Mouse (Mus musculus) forebrain, embryonic 15.5 days (tissue): Measurements from ENCODE around the gene Adgrg3. TPM values are rescaled to one million over a fixed set of nuclear protein-coding genes. Genes with fewer than 3 reads are reported as not detected.

Source experiments
- ATAC-seq: fragments of 200-750 bp; cut with Nextera tagmentation; replicated peaks from 2 replicates; pipeline ENCODE4 v1.8.0; 2017; ENCODE audit warnings: mild to moderate bottlenecking, moderate TSS enrichment, moderate library complexity
- H3K27ac ChIP-seq: fragments of 300-500 bp; sonication (generic); replicated peaks from 2 replicates; pipeline ENCODE4 v1.5.1; 2015; ENCODE audit warnings: mild to moderate bottlenecking, inconsistent platforms
- H3K27me3 ChIP-seq: fragments of 300-500 bp; sonication (generic); 2 replicates; pipeline ENCODE4 v1.6.1; 2015; ENCODE audit warnings: inconsistent platforms
- H3K36me3 ChIP-seq: fragments of 300-500 bp; sonication (generic); 2 replicates; pipeline ENCODE4 v1.6.1; 2015; ENCODE audit warnings: mild to moderate bottlenecking, inconsistent platforms
- H3K4me1 ChIP-seq: fragments of 300-500 bp; sonication (generic); 2 replicates; pipeline ENCODE4 v1.6.1; 2015; ENCODE audit warnings: inconsistent platforms
- H3K4me2 ChIP-seq: fragments of 300-500 bp; sonication (generic); replicated peaks from 2 replicates; pipeline ENCODE4 v1.6.1; 2015; ENCODE audit warnings: mild to moderate bottlenecking, inconsistent platforms
- H3K4me3 ChIP-seq: fragments of 300-500 bp; sonication (generic); 2 replicates; pipeline ENCODE4 v1.5.1; 2015; ENCODE audit warnings: mild to moderate bottlenecking, inconsistent platforms
- H3K9ac ChIP-seq: fragments of 300-500 bp; sonication (generic); replicated peaks from 2 replicates; pipeline ENCODE4 v1.6.1; 2015; ENCODE audit warnings: mild to moderate bottlenecking, inconsistent platforms
- H3K9me3 ChIP-seq: fragments of 300-500 bp; sonication (generic); 2 replicates; pipeline ENCODE4 v1.6.1; 2016; ENCODE audit warnings: inconsistent platforms
- whole genome bisulfite sequencing: fragments of 180-500 bp; shearing (Covaris S2); methylation state at CpG from one replicate; pipeline ENCODE4 v1.1.7; 2015; ENCODE audit warnings: mixed read lengths; 5-methylcytosine and 5-hydroxymethylcytosine counted together
- polyA plus RNA-seq: library from polyadenylated mRNA; unstranded; fragments of >200 nt; fragmentation: Nextera tagmentation; extraction: Ambion mirVana; gene quantifications from 2 replicates; pipeline ENCODE4 v1.2.1, GENCODE M21; 2015

The Adgrg3 gene
- polyA plus RNA-seq, result 1.0 and 1.2 TPM in 2 replicates

- H3K27ac ChIP-seq, result no peak within 1 kb of the TSS
- H3K27me3 ChIP-seq, result no peaks in the 10 kb centered on the region
- H3K4me2 ChIP-seq, result no peak within 1 kb of the TSS
- H3K4me1 ChIP-seq, result no peaks in the 10 kb centered on the region
- H3K9ac ChIP-seq, result no peak within 1 kb of the TSS
- H3K4me3 ChIP-seq, result no peak within 1 kb of the TSS
- H3K36me3 ChIP-seq, result peaks cover 34% of the 10 kb centered on the region
- WGBS, result 83% methylated on average over 11 of the region's 11 CpGs
- no peaks in the 10 kb centered on the region for H3K9me3 ChIP-seq
- ATAC-seq, result no peak
Observed at GRCm38 (mm10) chr8:95017451-95017850, at the start of gene Adgrg3. Gene Adgrg3, plus strand, starts transcription at chr8:95017692.

DNA sequence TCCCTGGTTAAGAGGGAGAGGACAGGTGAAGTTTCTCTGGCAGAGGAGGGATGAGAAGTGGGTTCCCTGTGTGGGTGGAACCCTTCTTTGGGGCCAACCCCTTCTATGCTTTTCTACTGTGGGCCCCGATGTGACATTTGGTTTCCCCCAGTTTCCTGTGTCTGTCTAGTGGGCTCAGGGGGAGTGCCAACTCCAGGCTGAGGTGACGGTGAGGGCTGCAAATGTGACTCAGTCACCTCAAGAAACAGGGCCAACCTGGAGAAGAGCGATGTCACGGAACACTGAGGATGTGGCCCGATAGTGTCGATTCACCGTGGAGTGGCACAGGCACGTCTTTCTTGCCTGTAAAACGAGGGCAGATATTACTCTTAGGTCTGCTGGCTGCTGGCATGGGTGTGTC, 44.2 kb upstream of the Adgrg3 start:
- ATAC-seq, result no peak
- WGBS, result 94% methylated on average over 9 of the region's 9 CpGs
- no peak overlapping the region for H3K4me2 ChIP-seq
- no peak overlapping the region for H3K27ac ChIP-seq
- no peaks in the 10 kb centered on the region for H3K9me3 ChIP-seq
- no peaks in the 10 kb centered on the region for H3K27me3 ChIP-seq
- H3K4me3 ChIP-seq, result no peak overlapping the region
- no peaks in the 10 kb centered on the region for H3K36me3 ChIP-seq
- H3K9ac ChIP-seq, result no peak overlapping the region
- peaks cover 18% of the 10 kb centered on the region for H3K4me1 ChIP-seq

GRCm38 (mm10) chr8:94973786-94974185, 43.7 kb upstream of the Adgrg3 start:
- no peaks in the 10 kb centered on the region for H3K9me3 ChIP-seq
- no peaks in the 10 kb centered on the region for H3K36me3 ChIP-seq
- no peaks in the 10 kb centered on the region for H3K27me3 ChIP-seq
- H3K4me2 ChIP-seq, result no peak overlapping the region
- ATAC-seq, result no peak
- no peak overlapping the region for H3K4me3 ChIP-seq
- WGBS, result 88% methylated on average over 9 of the region's 9 CpGs
- peaks cover 23% of the 10 kb centered on the region for H3K4me1 ChIP-seq
- H3K9ac ChIP-seq, result no peak overlapping the region
- no peak overlapping the region for H3K27ac ChIP-seq

GRCm38 (mm10) chr8:94974467-94975165, 42.9 kb upstream of the Adgrg3 start, which contains the start of gene Adgrg1:
Gene Adgrg1, plus strand, starts transcription at chr8:94974751.
- peaks cover 25% of the 10 kb centered on the region for H3K4me1 ChIP-seq
- no peaks in the 10 kb centered on the region for H3K36me3 ChIP-seq
- H3K4me2 ChIP-seq, result no peak within 1 kb of the TSS
- no peak within 1 kb of the TSS for H3K9ac ChIP-seq
- 63% methylated on average over 7 of the region's 7 CpGs for WGBS
- no peak within 1 kb of the TSS for H3K27ac ChIP-seq
- no peaks in the 10 kb centered on the region for H3K9me3 ChIP-seq
- H3K27me3 ChIP-seq, result no peaks in the 10 kb centered on the region
- H3K4me3 ChIP-seq, result no peak within 1 kb of the TSS
- ATAC-seq, result no peak

- Histone ChIP-seq H3K27ac (no peak overlapping the region), H3K36me3 (no peaks in the 10 kb centered on the region), H3K27me3 (no peaks in the 10 kb centered on the region), H3K9ac (no peak overlapping the region), H3K4me1 (peaks cover 35% of the 10 kb centered on the region), H3K4me3 (no peak overlapping the region), H3K4me2 (peak overlapping the region; percentile 16; the same call in 1 of the 2 replicates), H3K9me3 (no peaks in the 10 kb centered on the region)
- no peak for ATAC-seq
- 22% methylated on average over 17 of the region's 17 CpGs for WGBS
Observed at GRCm38 (mm10) chr8:94976651-94977417, 40.7 kb upstream of the Adgrg3 start.

DNA sequence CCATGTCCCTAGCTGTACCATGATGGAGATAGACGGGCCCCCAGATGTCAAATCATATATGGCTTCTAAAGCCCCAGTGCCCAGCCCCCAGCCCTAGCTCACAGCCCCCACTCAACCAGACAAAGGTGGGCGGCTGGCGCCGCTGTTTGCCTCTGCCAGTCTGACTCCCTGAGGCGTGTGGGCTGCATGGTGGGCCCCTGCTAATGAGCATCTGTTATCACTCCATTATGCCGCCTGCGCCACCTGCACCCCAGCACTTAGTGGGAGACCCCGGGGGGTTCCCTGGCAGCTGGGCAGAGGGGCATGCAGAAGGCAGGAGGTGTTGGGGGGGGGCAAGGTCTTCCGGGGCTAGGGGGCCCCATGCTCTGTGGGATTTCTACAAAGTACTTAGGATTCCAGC, 39.4 kb upstream of the Adgrg3 start:
- Histone ChIP-seq H3K4me2 (no peak overlapping the region), H3K27ac (peak overlapping the region; percentile 51; the same call in 1 of the 2 replicates), H3K9me3 (no peaks in the 10 kb centered on the region), H3K4me3 (no peak overlapping the region), H3K36me3 (no peaks in the 10 kb centered on the region), H3K4me1 (peaks cover 48% of the 10 kb centered on the region), H3K27me3 (no peaks in the 10 kb centered on the region), H3K9ac (no peak overlapping the region)
- 6% methylated on average over 9 of the region's 9 CpGs for WGBS
- ATAC-seq, result peak; percentile 40

- WGBS, result 68% methylated on average over 13 of the region's 13 CpGs
- Histone ChIP-seq H3K27me3 (no peaks in the 10 kb centered on the region), H3K4me2 (no peak overlapping the region), H3K27ac (peak overlapping the region; percentile 51; the same call in 1 of the 2 replicates), H3K9me3 (no peaks in the 10 kb centered on the region), H3K4me3 (no peak overlapping the region), H3K4me1 (peaks cover 55% of the 10 kb centered on the region), H3K9ac (no peak overlapping the region), H3K36me3 (no peaks in the 10 kb centered on the region)
- ATAC-seq, result no peak
Observed at GRCm38 (mm10) chr8:94978593-94979319, 38.7 kb upstream of the Adgrg3 start.

GRCm38 (mm10) chr8:94980176-94980575, 37.3 kb upstream of the Adgrg3 start:
- Histone ChIP-seq H3K4me3 (no peak overlapping the region), H3K4me2 (no peak overlapping the region), H3K27me3 (no peaks in the 10 kb centered on the region), H3K36me3 (no peaks in the 10 kb centered on the region), H3K27ac (no peak overlapping the region), H3K9ac (no peak overlapping the region), H3K9me3 (no peaks in the 10 kb centered on the region), H3K4me1 (peaks cover 65% of the 10 kb centered on the region)
- 89% methylated on average over 5 of the region's 5 CpGs for WGBS
- no peak for ATAC-seq

- ATAC-seq, result no peak
- 57% methylated on average over 8 of the region's 8 CpGs for WGBS
- Histone ChIP-seq H3K27ac (peak overlapping the region; percentile 83), H3K4me3 (no peak overlapping the region), H3K9ac (no peak overlapping the region), H3K4me1 (peaks cover 73% of the 10 kb centered on the region), H3K27me3 (no peaks in the 10 kb centered on the region), H3K9me3 (no peaks in the 10 kb centered on the region), H3K36me3 (no peaks in the 10 kb centered on the region), H3K4me2 (no peak overlapping the region)
Observed at GRCm38 (mm10) chr8:94980976-94981375, 36.5 kb upstream of the Adgrg3 start.

DNA sequence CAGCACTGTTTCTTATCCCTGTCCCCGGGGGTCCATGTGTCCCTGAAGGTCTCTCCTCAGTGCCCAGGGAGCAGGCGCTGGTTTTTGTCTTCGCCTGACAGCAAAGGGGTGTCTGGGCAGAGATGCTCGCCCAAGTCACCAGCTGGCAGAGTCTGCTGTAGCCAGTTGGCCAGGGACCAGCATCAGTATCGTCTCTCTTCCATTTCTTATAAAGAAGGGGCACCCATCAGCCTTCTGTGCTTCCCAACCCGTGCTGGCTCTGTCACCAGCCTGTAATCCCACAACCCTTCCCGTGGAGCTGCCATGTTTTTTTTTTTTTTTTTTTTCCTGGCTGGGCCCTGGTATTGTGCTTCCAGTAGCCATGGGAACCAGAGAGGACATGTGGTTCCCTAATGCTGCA, 35.6 kb upstream of the Adgrg3 start:
- peak; percentile 30 for ATAC-seq
- Histone ChIP-seq H3K9ac (no peak overlapping the region), H3K36me3 (no peaks in the 10 kb centered on the region), H3K4me3 (no peak overlapping the region), H3K4me2 (no peak overlapping the region), H3K9me3 (no peaks in the 10 kb centered on the region), H3K27ac (peak overlapping the region; percentile 83), H3K27me3 (no peaks in the 10 kb centered on the region), H3K4me1 (peaks cover 78% of the 10 kb centered on the region)
- WGBS, result 33% methylated on average over 7 of the region's 7 CpGs

DNA sequence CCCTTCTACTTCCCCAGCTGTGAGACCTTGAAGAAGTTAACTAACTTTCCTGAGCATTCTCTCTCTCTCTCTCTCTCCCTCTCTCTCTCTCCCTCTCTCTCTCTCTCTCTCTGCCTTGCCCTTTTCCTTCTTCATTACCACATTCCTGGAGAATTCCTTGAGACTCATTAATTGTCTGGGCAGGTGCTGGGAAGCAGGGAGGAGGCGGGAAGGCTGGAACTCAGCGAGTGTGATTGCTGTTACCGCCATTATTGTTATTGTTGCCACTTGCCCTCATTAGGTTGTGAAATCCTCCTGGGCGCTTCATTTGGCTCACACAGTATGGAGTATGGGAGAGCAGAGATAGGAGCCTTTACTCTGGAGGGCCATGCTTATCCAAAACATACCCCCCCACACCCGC, 34.3 kb upstream of the Adgrg3 start:
- H3K4me1 ChIP-seq, result peaks cover 74% of the 10 kb centered on the region
- no peaks in the 10 kb centered on the region for H3K9me3 ChIP-seq
- 14% methylated on average over 5 of the region's 5 CpGs for whole genome bisulfite sequencing
- no peak overlapping the region for H3K4me2 ChIP-seq
- H3K4me3 ChIP-seq, result no peak overlapping the region
- H3K36me3 ChIP-seq, result no peaks in the 10 kb centered on the region
- H3K9ac ChIP-seq, result no peak overlapping the region
- peak overlapping the region; percentile 83 for H3K27ac ChIP-seq
- H3K27me3 ChIP-seq, result no peaks in the 10 kb centered on the region
- ATAC-seq, result no peak
